Mouse (Mus musculus): Measurements from ENCODE around the gene Tulp2.

DNA sequence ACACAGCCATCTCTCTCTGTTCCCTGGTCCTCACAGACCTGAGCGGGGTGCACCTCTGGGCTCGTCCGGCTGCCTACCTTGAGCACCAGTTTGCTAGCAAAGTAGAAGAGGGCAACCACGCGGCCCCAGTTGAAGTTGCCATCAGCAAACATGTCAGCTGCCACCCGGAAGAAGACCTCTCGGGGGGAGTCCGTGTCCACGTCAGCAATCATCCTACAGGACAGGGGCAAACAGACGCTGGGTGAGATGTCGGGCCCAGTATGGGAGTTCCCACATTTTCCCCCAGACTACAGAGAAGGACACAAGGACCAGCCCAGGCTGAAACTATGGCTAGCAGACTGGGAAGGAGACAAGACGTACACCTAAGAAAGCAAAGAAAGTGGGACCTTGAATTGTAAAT lies 16.6 kb upstream of the Tulp2 start:
- no peak for TF ChIP-seq CTCF (conservative IDR thresholded peaks at IDR 0.05; ENCODE audit: low read length)
- TF ChIP-seq NANOG (IDR thresholded peaks at IDR 0.05; ENCODE audit: borderline replicate concordance, low read length): no peak
- no peak for TF ChIP-seq POU5F1 (IDR thresholded peaks at IDR 0.05; ENCODE audit: borderline replicate concordance, low read length)

Data from E14TG2a.4 (cell line).